In genomic region chr5:114719003-114719927, GRCm38 (mm10) we compare ENCODE assay signal across 12 mouse cellular contexts. TPM values are rescaled to one million over a fixed set of nuclear protein-coding genes. Genes with fewer than 3 reads are reported as not detected.
DNase-seq lines count a peak whose midpoint lies in the region; ATAC-seq lines count a peak whose summit lies in the region.
"Had no signal": no experiment of that assay in that cellular context is flagged by ENCODE, and none has a peak within 500 bp of the region (broad histone marks: within the 10 kb centered on the region; RNA-seq: fewer than 3 reads in every experiment).

No protein-coding gene starts in this region.

- DNase-seq in adipocyte (ENCODE audit: low spot score), result peak; percentile 74
- DNase-seq in cerebellum, adult 9-10 months, result peak; percentile 83
- no peak for DNase-seq in retina, postnatal 1 day
- DNase-seq in hindbrain, embryonic 11.5 days (ENCODE audit: low spot score), result no peak
- DNase-seq: right cerebral cortex, postnatal 4 days; thymus, postnatal 14 days had no signal

- peaks cover 3% of the 10 kb centered on the region; the same call in 1 of the 2 replicates for H3K9me3 ChIP-seq in kidney, embryonic 16.5 days (ENCODE audit: low read length)
- no peaks in the 10 kb centered on the region for H3K9me3 ChIP-seq in liver, embryonic 16.5 days (replicated peaks; ENCODE audit: control insufficient read depth, low read length)
- no peaks in the 10 kb centered on the region for H3K9me3 ChIP-seq in hindbrain, embryonic 11.5 days (ENCODE audit: control insufficient read depth, low read length)
- H3K9me3 ChIP-seq: hindbrain, embryonic 15.5 days; neural tube, embryonic 12.5 days had no signal

- peak overlapping the region; percentile 51; the same call in 1 of the 2 replicates for H3K27ac ChIP-seq in kidney, embryonic 16.5 days (ENCODE audit: low read length)
- no peak overlapping the region for H3K27ac ChIP-seq in liver, embryonic 16.5 days (ENCODE audit: low read length)
- no peak overlapping the region for H3K27ac ChIP-seq in hindbrain, embryonic 11.5 days (ENCODE audit: low read depth, low read length)
- H3K27ac ChIP-seq: heart, embryonic 10.5 days; hindbrain, embryonic 15.5 days; neural tube, embryonic 12.5 days had no signal

- H3K4me2 ChIP-seq in kidney, embryonic 16.5 days (replicated peaks; ENCODE audit: low read depth, low read length), result no peak overlapping the region
- no peak overlapping the region for H3K4me2 ChIP-seq in liver, embryonic 16.5 days (ENCODE audit: low read depth, low read length)
- H3K4me2 ChIP-seq in hindbrain, embryonic 11.5 days (replicated peaks; ENCODE audit: low read depth, low read length), result no peak overlapping the region
- H3K4me2 ChIP-seq: hindbrain, embryonic 15.5 days; neural tube, embryonic 12.5 days had no signal

- peaks cover 34% of the 10 kb centered on the region for H3K4me1 ChIP-seq in kidney, embryonic 16.5 days (ENCODE audit: insufficient read depth, low read length)
- H3K4me1 ChIP-seq in liver, embryonic 16.5 days (ENCODE audit: control insufficient read depth, low read depth, low read length), result no peaks in the 10 kb centered on the region
- no peaks in the 10 kb centered on the region for H3K4me1 ChIP-seq in hindbrain, embryonic 11.5 days (replicated peaks; ENCODE audit: control insufficient read depth, insufficient read depth, low read length)
- H3K4me1 ChIP-seq: heart, embryonic 10.5 days; hindbrain, embryonic 15.5 days; neural tube, embryonic 12.5 days had no signal

- H3K27me3 ChIP-seq in kidney, embryonic 16.5 days (ENCODE audit: insufficient read depth, low read length), result no peaks in the 10 kb centered on the region
- no peaks in the 10 kb centered on the region for H3K27me3 ChIP-seq in liver, embryonic 16.5 days (ENCODE audit: control insufficient read depth, insufficient read depth, low read depth, low read length)
- H3K27me3 ChIP-seq in hindbrain, embryonic 11.5 days (ENCODE audit: control insufficient read depth, insufficient read depth, low read length), result no peaks in the 10 kb centered on the region
- H3K27me3 ChIP-seq: hindbrain, embryonic 15.5 days; neural tube, embryonic 12.5 days had no signal

- peak; percentile 76 for ATAC-seq in kidney, embryonic 16.5 days (ENCODE audit: low FRiP score, low TSS enrichment)
- peak; percentile 84 for ATAC-seq in liver, embryonic 16.5 days (ENCODE audit: low read depth)
- ATAC-seq in hindbrain, embryonic 11.5 days (ENCODE audit: low FRiP score), result no peak
- ATAC-seq in granulocyte monocyte progenitor cell, adult 5-6 weeks (replicated peaks; ENCODE audit: poor library complexity, severe bottlenecking), result no peak

- H3K9ac ChIP-seq in kidney, embryonic 16.5 days (replicated peaks; ENCODE audit: low read length), result no peak overlapping the region
- H3K9ac ChIP-seq in liver, embryonic 16.5 days (ENCODE audit: low read depth, low read length), result no peak overlapping the region
- H3K9ac ChIP-seq in hindbrain, embryonic 11.5 days (ENCODE audit: low read depth, low read length), result no peak overlapping the region
- H3K9ac ChIP-seq: hindbrain, embryonic 15.5 days; neural tube, embryonic 12.5 days had no signal

- H3K36me3 ChIP-seq in kidney, embryonic 16.5 days (ENCODE audit: insufficient read depth, low read length), result peaks cover 59% of the 10 kb centered on the region
- H3K36me3 ChIP-seq in liver, embryonic 16.5 days (ENCODE audit: control insufficient read depth, insufficient read depth), result no peaks in the 10 kb centered on the region
- H3K36me3 ChIP-seq in hindbrain, embryonic 11.5 days (ENCODE audit: control insufficient read depth, insufficient read depth, low read length), result peaks cover 19% of the 10 kb centered on the region

- WGBS in kidney, embryonic 16.5 days, result 75% methylated on average over 20 of the region's 20 CpGs
- 67% methylated on average over 20 of the region's 20 CpGs for WGBS in liver, embryonic 16.5 days (ENCODE audit: insufficient replicate concordance)
- 88% methylated on average over 20 of the region's 20 CpGs for WGBS in hindbrain, embryonic 11.5 days

- no peak overlapping the region for H3K4me3 ChIP-seq in kidney, embryonic 16.5 days (ENCODE audit: low read length)
- H3K4me3 ChIP-seq in liver, embryonic 16.5 days (ENCODE audit: low read depth, low read length), result no peak overlapping the region
- no peak overlapping the region for H3K4me3 ChIP-seq in hindbrain, embryonic 11.5 days (ENCODE audit: low read depth, low read length)
- H3K4me3 ChIP-seq: heart, embryonic 10.5 days; hindbrain, embryonic 15.5 days; neural tube, embryonic 12.5 days had no signal

RNA-seq across cellular contexts. Expression of gene Tchp, which starts 11.7 kb away (rescaled TPM):
- polyA plus RNA-seq in kidney, embryonic 16.5 days (2015; fragmentation: Nextera tagmentation; extraction: Ambion mirVana), result 15.5 and 16.1 TPM in 2 replicates
- polyA plus RNA-seq in liver, embryonic 16.5 days (2015; fragmentation: Nextera tagmentation; extraction: Ambion mirVana), result 2.5 and 2.9 TPM in 2 replicates
- 13.3 and 15.8 TPM in 2 replicates for polyA plus RNA-seq in hindbrain, embryonic 11.5 days (2014; fragmentation: Nextera tagmentation; extraction: Ambion mirVana)
- total RNA-seq in granulocyte monocyte progenitor cell, adult 5-6 weeks (2014; fragmentation: Nextera tagmentation), result 6.0 and 25.2 TPM in 2 replicates
- 9.8 and 12.6 TPM in 2 replicates for total RNA-seq in granulocyte monocyte progenitor cell, adult 5-6 weeks (2017)

RNA-seq across cellular contexts. Expression of gene Gltp, which starts 28.5 kb away (rescaled TPM):
- 86.0 and 89.6 TPM in 2 replicates for polyA plus RNA-seq in kidney, embryonic 16.5 days (2015; fragmentation: Nextera tagmentation; extraction: Ambion mirVana)
- 28.6 and 30.3 TPM in 2 replicates for polyA plus RNA-seq in liver, embryonic 16.5 days (2015; fragmentation: Nextera tagmentation; extraction: Ambion mirVana)
- 62.6 and 64.4 TPM in 2 replicates for polyA plus RNA-seq in hindbrain, embryonic 11.5 days (2014; fragmentation: Nextera tagmentation; extraction: Ambion mirVana)
- total RNA-seq in granulocyte monocyte progenitor cell, adult 5-6 weeks (2014; fragmentation: Nextera tagmentation), result 85.6 and 87.2 TPM in 2 replicates
- 21.8 and 30.8 TPM in 2 replicates for total RNA-seq in granulocyte monocyte progenitor cell, adult 5-6 weeks (2017)

RNA-seq across cellular contexts. Expression of gene Ankrd13a, which starts 55.2 kb away (rescaled TPM):
- 15.6 and 33.9 TPM in 2 replicates for polyA plus RNA-seq in kidney, embryonic 16.5 days (2015; fragmentation: Nextera tagmentation; extraction: Ambion mirVana)
- polyA plus RNA-seq in liver, embryonic 16.5 days (2015; fragmentation: Nextera tagmentation; extraction: Ambion mirVana), result 10.0 and 11.8 TPM in 2 replicates
- polyA plus RNA-seq in hindbrain, embryonic 11.5 days (2014; fragmentation: Nextera tagmentation; extraction: Ambion mirVana), result 71.0 and 71.7 TPM in 2 replicates
- total RNA-seq in granulocyte monocyte progenitor cell, adult 5-6 weeks (2014; fragmentation: Nextera tagmentation), result 271 and 278 TPM in 2 replicates
- total RNA-seq in granulocyte monocyte progenitor cell, adult 5-6 weeks (2017), result 310 and 331 TPM in 2 replicates

RNA-seq across cellular contexts. Expression of gene Git2, which starts 56.1 kb away (rescaled TPM):
- polyA plus RNA-seq in kidney, embryonic 16.5 days (2015; fragmentation: Nextera tagmentation; extraction: Ambion mirVana), result 45.7 and 50.1 TPM in 2 replicates
- polyA plus RNA-seq in liver, embryonic 16.5 days (2015; fragmentation: Nextera tagmentation; extraction: Ambion mirVana), result 15.4 and 16.1 TPM in 2 replicates
- 36.3 and 42.2 TPM in 2 replicates for polyA plus RNA-seq in hindbrain, embryonic 11.5 days (2014; fragmentation: Nextera tagmentation; extraction: Ambion mirVana)
- total RNA-seq in granulocyte monocyte progenitor cell, adult 5-6 weeks (2014; fragmentation: Nextera tagmentation), result 113 and 128 TPM in 2 replicates
- 77.9 and 117 TPM in 2 replicates for total RNA-seq in granulocyte monocyte progenitor cell, adult 5-6 weeks (2017)

Comparison
In these comparisons a context has a peak if more than half of its experiments do, and no peak if none do; other contexts are left out.
1. DNase-seq: peak in adipocyte (single experiment) and cerebellum, adult 9-10 months (single experiment); none in retina, postnatal 1 day (single experiment) and hindbrain, embryonic 11.5 days (single experiment).
2. ATAC-seq: peak in kidney, embryonic 16.5 days (single experiment) and liver, embryonic 16.5 days (single experiment); none in hindbrain, embryonic 11.5 days (single experiment) and granulocyte monocyte progenitor cell, adult 5-6 weeks (single experiment).